Mouse (Mus musculus): Measurements from ENCODE around the gene Sema4d.

Gene Sema4d

GRCm38 (mm10) chr13:51755584-51755983 is 38.0 kb downstream of the Sema4d start:
- no peak for DNase-seq (ENCODE audit: extremely low spot score, low read depth, low spot score)

GRCm38 (mm10) chr13:51754559-51755126 is 38.9 kb downstream of the Sema4d start:
- DNase-seq (ENCODE audit: extremely low spot score, low read depth, low spot score): no peak

- DNase-seq (ENCODE audit: extremely low spot score, low read depth, low spot score): no peak
Observed at GRCm38 (mm10) chr13:51753802-51754444, 39.6 kb downstream of the Sema4d start.

- no peak for DNase-seq (ENCODE audit: extremely low spot score, low read depth, low spot score)
Observed at GRCm38 (mm10) chr13:51753168-51753465, 40.4 kb downstream of the Sema4d start.

GRCm38 (mm10) chr13:51752346-51753167 is 41.0 kb downstream of the Sema4d start:
- DNase-seq (ENCODE audit: extremely low spot score, low read depth, low spot score): no peak

GRCm38 (mm10) chr13:51749578-51750345 is 43.8 kb downstream of the Sema4d start:
- no peak for DNase-seq (ENCODE audit: extremely low spot score, low read depth, low spot score)

GRCm38 (mm10) chr13:51748009-51748552 is 45.5 kb downstream of the Sema4d start:
- DNase-seq (ENCODE audit: extremely low spot score, low read depth, low spot score): no peak

GRCm38 (mm10) chr13:51747069-51747468 is 46.5 kb downstream of the Sema4d start:
- DNase-seq (ENCODE audit: extremely low spot score, low read depth, low spot score): no peak

- DNase-seq (ENCODE audit: extremely low spot score, low read depth, low spot score): no peak
Observed at GRCm38 (mm10) chr13:51745862-51746261, 47.7 kb downstream of the Sema4d start.

GRCm38 (mm10) chr13:51743855-51744254 is 49.7 kb downstream of the Sema4d start:
- no peak for DNase-seq (ENCODE audit: extremely low spot score, low read depth, low spot score)

GRCm38 (mm10) chr13:51742551-51743052 is 50.9 kb downstream of the Sema4d start:
- DNase-seq (ENCODE audit: extremely low spot score, low read depth, low spot score): no peak

- no peak for DNase-seq (ENCODE audit: extremely low spot score, low read depth, low spot score)
Observed at GRCm38 (mm10) chr13:51740776-51741175, 52.8 kb downstream of the Sema4d start.

- DNase-seq (ENCODE audit: extremely low spot score, low read depth, low spot score): no peak
Observed at GRCm38 (mm10) chr13:51739713-51740112, 53.8 kb downstream of the Sema4d start.

- DNase-seq (ENCODE audit: extremely low spot score, low read depth, low spot score): no peak
Observed at GRCm38 (mm10) chr13:51738531-51739117, 54.9 kb downstream of the Sema4d start.

- no peak for DNase-seq (ENCODE audit: extremely low spot score, low read depth, low spot score)
Observed at GRCm38 (mm10) chr13:51737949-51738513, 55.5 kb downstream of the Sema4d start.

GRCm38 (mm10) chr13:51737033-51737948 is 56.3 kb downstream of the Sema4d start:
- no peak for DNase-seq (ENCODE audit: extremely low spot score, low read depth, low spot score)

- no peak for DNase-seq (ENCODE audit: extremely low spot score, low read depth, low spot score)
Observed at GRCm38 (mm10) chr13:51736007-51736911, 57.3 kb downstream of the Sema4d start.

GRCm38 (mm10) chr13:51734556-51734955 is 59.0 kb downstream of the Sema4d start:
- DNase-seq (ENCODE audit: extremely low spot score, low read depth, low spot score): no peak

Measured in hindlimb bud, embryonic 11.5 days (tissue).